ENCODE assay signal across 8 mouse cellular contexts in genomic region chr11:5892151-5892591, GRCm38 (mm10). TPM values are rescaled to one million over a fixed set of nuclear protein-coding genes. Genes with fewer than 3 reads are reported as not detected.
DNase-seq lines count a peak whose midpoint lies in the region; ATAC-seq and TF ChIP-seq lines count a peak whose summit lies in the region.

No protein-coding gene starts in this region.

- peak; percentile 64 for DNase-seq in gastrocnemius, adult 2 months
- no peak for DNase-seq in gastrocnemius, adult 18-20 months (ENCODE audit: low spot score)
- peak; percentile 69 to 74 for DNase-seq in cerebellum, postnatal 14 days
- no peak for DNase-seq in liver, embryonic 13.5 days
- no peak for DNase-seq in left cerebral cortex, adult 9 months (ENCODE audit: low spot score in 2 of 2)
- DNase-seq in ovary, postnatal 14 days (ENCODE audit: low spot score), result no peak
- no peak for DNase-seq in layer of hippocampus, adult 9-10 months (ENCODE audit: low spot score)

- no peak overlapping the region for H3K4me2 ChIP-seq in hindbrain, embryonic 12.5 days (replicated peaks)
- no peak overlapping the region for H3K4me2 ChIP-seq in liver, embryonic 13.5 days

- no peak for TF ChIP-seq CTCF in gastrocnemius, adult 2 months (IDR thresholded peaks at IDR 0.05)

- ATAC-seq in hindbrain, embryonic 12.5 days (ENCODE audit: low FRiP score), result no peak
- no peak for ATAC-seq in liver, embryonic 13.5 days (ENCODE audit: low read depth)

- peaks cover 9% of the 10 kb centered on the region for H3K27me3 ChIP-seq in hindbrain, embryonic 12.5 days
- peaks cover 15% of the 10 kb centered on the region for H3K27me3 ChIP-seq in liver, embryonic 13.5 days

- 44% methylated on average over 8 of the region's 8 CpGs for WGBS in hindbrain, embryonic 12.5 days
- WGBS in liver, embryonic 13.5 days (ENCODE audit: insufficient replicate concordance), result 48% methylated on average over 8 of the region's 8 CpGs

- no peak overlapping the region for H3K9ac ChIP-seq in hindbrain, embryonic 12.5 days
- peak overlapping the region; percentile 42; the same call in 1 of the 2 replicates for H3K9ac ChIP-seq in liver, embryonic 13.5 days

- intact Hi-C loops in gastrocnemius, adult 2 months (cut with DNase I), result no loop called here

- H3K36me3 ChIP-seq in hindbrain, embryonic 12.5 days, result no peaks in the 10 kb centered on the region
- no peaks in the 10 kb centered on the region for H3K36me3 ChIP-seq in liver, embryonic 13.5 days

- H3K27ac ChIP-seq in gastrocnemius, adult 2 months, result peak overlapping the region; percentile 55
- 0 out of 2 replicates have a peak overlapping the region, but pooled peaks have one; percentile 25 for H3K27ac ChIP-seq in hindbrain, embryonic 12.5 days
- peak overlapping the region; percentile 85 for H3K27ac ChIP-seq in liver, embryonic 13.5 days

- no peaks in the 10 kb centered on the region for H3K9me3 ChIP-seq in hindbrain, embryonic 12.5 days (replicated peaks)
- H3K9me3 ChIP-seq in liver, embryonic 13.5 days (replicated peaks), result no peaks in the 10 kb centered on the region

- no peak overlapping the region for H3K4me3 ChIP-seq in gastrocnemius, adult 2 months
- no peak overlapping the region for H3K4me3 ChIP-seq in hindbrain, embryonic 12.5 days
- H3K4me3 ChIP-seq in liver, embryonic 13.5 days (replicated peaks), result no peak overlapping the region

- H3K4me1 ChIP-seq in hindbrain, embryonic 12.5 days, result peaks cover 33% of the 10 kb centered on the region
- peaks cover 49% of the 10 kb centered on the region for H3K4me1 ChIP-seq in liver, embryonic 13.5 days (replicated peaks)

RNA-seq across cellular contexts. Expression of gene Myl7, which starts 6.4 kb away (rescaled TPM):
- not detected for total RNA-seq in gastrocnemius, adult 2 months (2021)
- total RNA-seq in gastrocnemius, adult 18-20 months (2021), result not detected
- 1.1 and 1.7 TPM in 2 replicates for polyA plus RNA-seq in hindbrain, embryonic 12.5 days (2016; fragmentation: Nextera tagmentation; extraction: Ambion mirVana)
- polyA plus RNA-seq in liver, embryonic 13.5 days (2015; fragmentation: Nextera tagmentation; extraction: Ambion mirVana), result 9.9 and 14.3 TPM in 2 replicates

RNA-seq across cellular contexts. Expression of gene Pold2, which starts 14.1 kb away (rescaled TPM):
- total RNA-seq in gastrocnemius, adult 2 months (2021), result 10 to 100 TPM; 39.7 to 48.5 TPM
- total RNA-seq in gastrocnemius, adult 18-20 months (2021), result 10 to 100 TPM; 44.5 to 45.6 TPM
- 79.6 and 84.1 TPM in 2 replicates for polyA plus RNA-seq in hindbrain, embryonic 12.5 days (2016; fragmentation: Nextera tagmentation; extraction: Ambion mirVana)
- polyA plus RNA-seq in liver, embryonic 13.5 days (2015; fragmentation: Nextera tagmentation; extraction: Ambion mirVana), result 86.1 and 90.7 TPM in 2 replicates

RNA-seq across cellular contexts. Expression of gene Aebp1, which starts 30.4 kb away (rescaled TPM):
- 10 to 100 TPM; 52.8 to 72.3 TPM for total RNA-seq in gastrocnemius, adult 2 months (2021)
- 10 to 100 TPM; 61.2 to 83.6 TPM for total RNA-seq in gastrocnemius, adult 18-20 months (2021)
- polyA plus RNA-seq in hindbrain, embryonic 12.5 days (2016; fragmentation: Nextera tagmentation; extraction: Ambion mirVana), result 41.4 and 52.2 TPM in 2 replicates
- polyA plus RNA-seq in liver, embryonic 13.5 days (2015; fragmentation: Nextera tagmentation; extraction: Ambion mirVana), result 5.9 and 6.5 TPM in 2 replicates

RNA-seq across cellular contexts. Expression of gene Polm, which starts 54.4 kb away (rescaled TPM):
- total RNA-seq in gastrocnemius, adult 2 months (2021), result 1 to 10 TPM; 1.7 to 3.1 TPM
- 1 to 10 TPM; 2.0 to 2.3 TPM for total RNA-seq in gastrocnemius, adult 18-20 months (2021)
- polyA plus RNA-seq in hindbrain, embryonic 12.5 days (2016; fragmentation: Nextera tagmentation; extraction: Ambion mirVana), result 8.5 TPM in 2 replicates
- 2.0 and 2.2 TPM in 2 replicates for polyA plus RNA-seq in liver, embryonic 13.5 days (2015; fragmentation: Nextera tagmentation; extraction: Ambion mirVana)

RNA-seq across cellular contexts. Expression of gene Gck, which starts 57.7 kb away (rescaled TPM):
- 1 to 10 TPM; 1.8 to 7.8 TPM for total RNA-seq in gastrocnemius, adult 2 months (2021)
- 1 to 10 TPM; 2.0 to 3.3 TPM for total RNA-seq in gastrocnemius, adult 18-20 months (2021)
- polyA plus RNA-seq in hindbrain, embryonic 12.5 days (2016; fragmentation: Nextera tagmentation; extraction: Ambion mirVana), result 3.6 and 4.0 TPM in 2 replicates
- 0.30 and 0.31 TPM in 2 replicates for polyA plus RNA-seq in liver, embryonic 13.5 days (2015; fragmentation: Nextera tagmentation; extraction: Ambion mirVana)

Comparison
In these comparisons a context has a peak if more than half of its experiments do, and no peak if none do; other contexts are left out.
1. DNase-seq: peak in gastrocnemius, adult 2 months (single experiment) and cerebellum, postnatal 14 days (2 of 2); none in gastrocnemius, adult 18-20 months (single experiment), liver, embryonic 13.5 days (single experiment), left cerebral cortex, adult 9 months (0 of 2), ovary, postnatal 14 days (single experiment) and layer of hippocampus, adult 9-10 months (single experiment).
2. H3K27ac ChIP-seq: peak in every context shown above with its lines; median percentile 85 in liver, embryonic 13.5 days; 55 in gastrocnemius, adult 2 months; 25 in hindbrain, embryonic 12.5 days.